15 mouse cellular contexts compared by ENCODE assay signal in the genomic region with DNA sequence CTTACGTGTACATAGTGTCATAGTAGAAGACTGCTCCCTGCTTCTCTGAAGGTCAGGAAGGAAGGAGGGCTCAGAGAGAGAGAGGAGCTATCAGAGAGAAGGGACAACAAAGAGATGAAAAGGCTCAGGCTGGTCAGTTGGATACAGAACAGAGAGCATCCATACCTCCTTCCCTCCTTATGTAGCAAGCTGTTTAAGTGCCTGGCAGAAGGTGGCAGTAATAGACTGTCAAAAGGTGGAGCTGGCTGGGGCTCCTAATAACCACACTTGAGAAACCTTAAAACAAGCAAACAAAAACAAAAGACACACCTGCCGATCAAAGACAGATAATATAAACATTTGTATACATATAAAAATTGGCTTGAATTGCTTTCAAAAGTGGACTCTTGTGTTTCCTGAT. TPM values are rescaled to one million over a fixed set of nuclear protein-coding genes. Genes with fewer than 3 reads are reported as not detected.
DNase-seq lines count a peak whose midpoint lies in the region; ATAC-seq and TF ChIP-seq lines count a peak whose summit lies in the region.
"Had no signal": no experiment of that assay in that cellular context is flagged by ENCODE, and none has a peak within 500 bp of the region (broad histone marks: within the 10 kb centered on the region; RNA-seq: fewer than 3 reads in every experiment).

No protein-coding gene starts in this region.

- peak; percentile 77 for TF ChIP-seq CTCF in midbrain, postnatal 0 days (IDR thresholded peaks at IDR 0.05)

- H3K36me3 ChIP-seq in kidney, embryonic 14.5 days (ENCODE audit: control insufficient read depth, insufficient read depth, low read length): no peaks in the 10 kb centered on the region
- H3K36me3 ChIP-seq in midbrain, postnatal 0 days (ENCODE audit: insufficient read depth, low read length): no peaks in the 10 kb centered on the region
- H3K36me3 ChIP-seq: heart, embryonic 13.5 days had no signal

- H3K9ac ChIP-seq in kidney, embryonic 14.5 days (ENCODE audit: low read depth, low read length): no peak overlapping the region
- H3K9ac ChIP-seq in midbrain, postnatal 0 days (replicated peaks; ENCODE audit: low read length, poor library complexity, severe bottlenecking): no peak overlapping the region
- H3K9ac ChIP-seq: heart, embryonic 13.5 days had no signal

- DNase-seq in kidney, postnatal 4 days: no peak
- peak; percentile 11 for DNase-seq in NIH3T3 (ENCODE audit: low read depth)
- peak; percentile 57 to 63 for DNase-seq in cerebellum, postnatal 10 days
- DNase-seq in midbrain, postnatal 0 days (ENCODE audit: low spot score): peak; percentile 70
- DNase-seq in urinary bladder, adult 2 months (ENCODE audit: low spot score): no peak
- no peak for DNase-seq in left cerebral cortex, adult 8-10 months (ENCODE audit: low spot score in 2 of 2)
- DNase-seq: adrenal gland, adult 2 months; liver; thymus, postnatal 25 days had no signal

- ATAC-seq in kidney, embryonic 14.5 days (ENCODE audit: low FRiP score, low TSS enrichment): peak; percentile 72; the same call in 1 of the 2 replicates
- peak; percentile 70; the same call in 1 of the 2 replicates for ATAC-seq in midbrain, postnatal 0 days (ENCODE audit: low FRiP score)

- no peaks in the 10 kb centered on the region for H3K27me3 ChIP-seq in kidney, embryonic 14.5 days (ENCODE audit: control insufficient read depth, insufficient read depth, low read length)
- H3K27me3 ChIP-seq in midbrain, postnatal 0 days (ENCODE audit: insufficient read depth, low read length): no peaks in the 10 kb centered on the region
- H3K27me3 ChIP-seq: heart, embryonic 13.5 days had no signal

- H3K4me3 ChIP-seq in kidney, embryonic 14.5 days (ENCODE audit: low read length): no peak overlapping the region
- no peak overlapping the region for H3K4me3 ChIP-seq in midbrain, postnatal 0 days (ENCODE audit: low read depth, low read length)
- H3K4me3 ChIP-seq: heart, embryonic 13.5 days had no signal

- 47% methylated on average over 2 of the region's 2 CpGs for WGBS in kidney, embryonic 14.5 days
- 63% methylated on average over 2 of the region's 2 CpGs for WGBS in midbrain, postnatal 0 days

- H3K9me3 ChIP-seq in kidney, embryonic 14.5 days (ENCODE audit: control insufficient read depth, low read length): no peaks in the 10 kb centered on the region
- H3K9me3 ChIP-seq in midbrain, postnatal 0 days (ENCODE audit: low read length): no peaks in the 10 kb centered on the region
- H3K9me3 ChIP-seq: heart, embryonic 13.5 days had no signal

- no peaks in the 10 kb centered on the region for H3K4me1 ChIP-seq in kidney, embryonic 14.5 days (ENCODE audit: control insufficient read depth, insufficient read depth, low read length)
- no peaks in the 10 kb centered on the region for H3K4me1 ChIP-seq in midbrain, postnatal 0 days (ENCODE audit: insufficient read depth, low read length)
- H3K4me1 ChIP-seq: heart, embryonic 13.5 days had no signal

- H3K4me2 ChIP-seq in kidney, embryonic 14.5 days (replicated peaks; ENCODE audit: low read depth, low read length): no peak overlapping the region
- H3K4me2 ChIP-seq in midbrain, postnatal 0 days (ENCODE audit: low read depth, low read length, poor library complexity, severe bottlenecking): no peak overlapping the region
- H3K4me2 ChIP-seq: heart, embryonic 13.5 days had no signal

- H3K27ac ChIP-seq in kidney, embryonic 14.5 days (ENCODE audit: low read depth, low read length): no peak overlapping the region
- H3K27ac ChIP-seq in midbrain, postnatal 0 days (ENCODE audit: low read depth, low read length): no peak overlapping the region
- H3K27ac ChIP-seq: heart, embryonic 13.5 days had no signal

RNA-seq across cellular contexts. Expression of a gene that starts 14.0 kb away (rescaled TPM):
- not detected in 2 replicates for polyA plus RNA-seq in kidney, embryonic 14.5 days (2014; fragmentation: Nextera tagmentation; extraction: Ambion mirVana)
- not detected in 2 replicates for total RNA-seq in midbrain, postnatal 0 days (2014; rRNA removed)
- 0.25 and 0.27 TPM in 2 replicates for polyA plus RNA-seq in midbrain, postnatal 0 days (2015; fragmentation: Nextera tagmentation; extraction: Ambion mirVana)
- polyA plus RNA-seq in urinary bladder, adult 2 months (2012; rRNA removed): not detected in 2 replicates
- not detected for total RNA-seq in left cerebral cortex, adult 8-10 months (2022)
- total RNA-seq: adrenal gland, adult 2 months; megakaryocyte progenitor cell, adult 5-6 weeks had no signal
- polyA plus RNA-seq: adrenal gland, adult 2 months; frontal cortex, adult 2 months; heart, embryonic 13.5 days; intestine, embryonic 14.5 days; spleen, adult 2 months had no signal

RNA-seq across cellular contexts. Expression of a gene that starts 14.0 kb away (rescaled TPM):
- polyA plus RNA-seq in kidney, embryonic 14.5 days (2014; fragmentation: Nextera tagmentation; extraction: Ambion mirVana): 11.9 and 12.4 TPM in 2 replicates
- 20.9 and 27.7 TPM in 2 replicates for total RNA-seq in midbrain, postnatal 0 days (2014; rRNA removed)
- 15.4 and 18.3 TPM in 2 replicates for polyA plus RNA-seq in midbrain, postnatal 0 days (2015; fragmentation: Nextera tagmentation; extraction: Ambion mirVana)
- polyA plus RNA-seq in urinary bladder, adult 2 months (2012; rRNA removed): 11.8 and 12.3 TPM in 2 replicates
- total RNA-seq in left cerebral cortex, adult 8-10 months (2022): 10 to 100 TPM; 21.4 to 27.8 (median 23.9) TPM

Comparison
In these comparisons a context has a peak if more than half of its experiments do, and no peak if none do; other contexts are left out.
1. DNase-seq: peak in NIH3T3 (single experiment), cerebellum, postnatal 10 days (2 of 2) and midbrain, postnatal 0 days (single experiment); none in kidney, postnatal 4 days (0 of 2), urinary bladder, adult 2 months (single experiment) and left cerebral cortex, adult 8-10 months (0 of 2).